Comparison of ENCODE assay signal across 8 mouse cellular contexts in genomic region chr1:120135934-120136786, GRCm38 (mm10). TPM values are rescaled to one million over a fixed set of nuclear protein-coding genes. Genes with fewer than 3 reads are reported as not detected.
A peak's percentile ranks its signal among the peaks of the same experiment; 100 is the strongest.
DNase-seq lines count a peak whose midpoint lies in the region; ATAC-seq lines count a peak whose summit lies in the region.

No protein-coding gene starts in this region.

- no peak overlapping the region for H3K4me2 ChIP-seq in heart, embryonic 14.5 days (ENCODE audit: low read length)
- H3K4me2 ChIP-seq in hindbrain, embryonic 11.5 days (replicated peaks; ENCODE audit: low read depth, low read length): no peak overlapping the region

- no peak overlapping the region for H3K4me3 ChIP-seq in heart, embryonic 14.5 days (ENCODE audit: control insufficient read depth in 1 of 2, insufficient read depth in 1 of 2, low read depth in 1 of 2, low read length in 2 of 2)
- H3K4me3 ChIP-seq in hindbrain, embryonic 11.5 days (ENCODE audit: low read depth, low read length): no peak overlapping the region
- H3K4me3 ChIP-seq in embryonic facial prominence, embryonic 10.5 days: no peak overlapping the region

- DNase-seq in heart, adult 8-10 months (ENCODE audit: low spot score): no peak
- DNase-seq in A20 (ENCODE audit: low read depth, low spot score): peak; percentile 74
- DNase-seq in adrenal gland, postnatal 14 days: peak; percentile 74
- DNase-seq in hindbrain, embryonic 11.5 days (ENCODE audit: low spot score): no peak
- DNase-seq in embryo, embryonic 9.5 days (ENCODE audit: extremely low spot score): no peak
- DNase-seq in embryonic facial prominence, embryonic 10.5 days (ENCODE audit: low spot score): no peak

- no peaks in the 10 kb centered on the region for H3K27me3 ChIP-seq in heart, embryonic 14.5 days (ENCODE audit: control insufficient read depth, insufficient read depth, low read length)
- H3K27me3 ChIP-seq in hindbrain, embryonic 11.5 days (ENCODE audit: control insufficient read depth, insufficient read depth, low read length): no peaks in the 10 kb centered on the region
- no peaks in the 10 kb centered on the region for H3K27me3 ChIP-seq in embryonic facial prominence, embryonic 10.5 days (replicated peaks; ENCODE audit: low read depth, poor library complexity, severe bottlenecking)

- H3K4me1 ChIP-seq in heart, embryonic 14.5 days (ENCODE audit: control insufficient read depth in 2 of 2, insufficient read depth in 2 of 2, low read length in 2 of 2): peaks cover 2 to 10% of the 10 kb centered on the region in 2 experiments; a peak in 2 of 4 replicates
- H3K4me1 ChIP-seq in hindbrain, embryonic 11.5 days (replicated peaks; ENCODE audit: control insufficient read depth, insufficient read depth, low read length): no peaks in the 10 kb centered on the region
- no peaks in the 10 kb centered on the region for H3K4me1 ChIP-seq in embryonic facial prominence, embryonic 10.5 days

- no peak overlapping the region for H3K27ac ChIP-seq in heart, embryonic 14.5 days (replicated peaks in 1 of 2; ENCODE audit: control insufficient read depth in 1 of 2, insufficient read depth in 1 of 2, low read depth in 2 of 2, low read length in 2 of 2)
- no peak overlapping the region for H3K27ac ChIP-seq in hindbrain, embryonic 11.5 days (ENCODE audit: low read depth, low read length)
- no peak overlapping the region for H3K27ac ChIP-seq in embryonic facial prominence, embryonic 10.5 days (replicated peaks)

- WGBS in heart, embryonic 14.5 days: 76% methylated on average over 7 of the region's 7 CpGs
- WGBS in hindbrain, embryonic 11.5 days: 84% methylated on average over 7 of the region's 7 CpGs
- WGBS in embryonic facial prominence, embryonic 10.5 days: 88% methylated on average over 7 of the region's 7 CpGs

- 0 out of 2 replicates have a peak, but pooled peaks have one; percentile 13 for ATAC-seq in heart, embryonic 14.5 days (ENCODE audit: insufficient number of reproducible peaks, insufficient read depth, low FRiP score, low read depth)
- ATAC-seq in megakaryocyte, adult 5-6 weeks (ENCODE audit: poor library complexity, severe bottlenecking): 0 out of 2 replicates have a peak, but pooled peaks have one; percentile 5
- no peak for ATAC-seq in hindbrain, embryonic 11.5 days (ENCODE audit: low FRiP score)

- H3K9ac ChIP-seq in heart, embryonic 14.5 days (ENCODE audit: low read length): no peak overlapping the region
- no peak overlapping the region for H3K9ac ChIP-seq in hindbrain, embryonic 11.5 days (ENCODE audit: low read depth, low read length)

- H3K36me3 ChIP-seq in heart, embryonic 14.5 days (ENCODE audit: control insufficient read depth, insufficient read depth, low read length): no peaks in the 10 kb centered on the region
- H3K36me3 ChIP-seq in hindbrain, embryonic 11.5 days (ENCODE audit: control insufficient read depth, insufficient read depth, low read length): no peaks in the 10 kb centered on the region
- H3K36me3 ChIP-seq in embryonic facial prominence, embryonic 10.5 days (replicated peaks): no peaks in the 10 kb centered on the region

- H3K9me3 ChIP-seq in heart, embryonic 14.5 days (ENCODE audit: control insufficient read depth, low read length): 0 out of 2 replicates have a peak, but pooled peaks cover 4% of the 10 kb centered on the region
- no peaks in the 10 kb centered on the region for H3K9me3 ChIP-seq in hindbrain, embryonic 11.5 days (ENCODE audit: control insufficient read depth, low read length)
- no peaks in the 10 kb centered on the region for H3K9me3 ChIP-seq in embryonic facial prominence, embryonic 10.5 days

RNA-seq across cellular contexts. Expression of gene 3110009E18Rik, which starts 15.2 kb away (rescaled TPM):
- polyA plus RNA-seq in heart, embryonic 14.5 days (2014; fragmentation: Nextera tagmentation; extraction: Ambion mirVana): 11.1 and 12.4 TPM in 2 replicates
- total RNA-seq in heart, adult 8-10 months (2022): 1 to 10 TPM; 2.7 to 7.8 (median 5.1) TPM
- 8.8 and 10.7 TPM in 2 replicates for total RNA-seq in adrenal gland, postnatal 14 days (2021)
- total RNA-seq in megakaryocyte, adult 5-6 weeks (2015): 6.0 and 11.7 TPM in 2 replicates
- 8.3 and 10.8 TPM in 2 replicates for total RNA-seq in megakaryocyte, adult 5-6 weeks (2017)
- polyA plus RNA-seq in hindbrain, embryonic 11.5 days (2014; fragmentation: Nextera tagmentation; extraction: Ambion mirVana): 21.9 and 26.1 TPM in 2 replicates
- polyA plus RNA-seq in embryonic facial prominence, embryonic 10.5 days (2016; fragmentation: Nextera tagmentation; extraction: Ambion mirVana): 19.8 and 20.7 TPM in 2 replicates

RNA-seq across cellular contexts. Expression of gene Dbi, which starts 15.3 kb away (rescaled TPM):
- 768 and 775 TPM in 2 replicates for polyA plus RNA-seq in heart, embryonic 14.5 days (2014; fragmentation: Nextera tagmentation; extraction: Ambion mirVana)
- 100 to 1,000 TPM; 239 to 289 (median 263) TPM for total RNA-seq in heart, adult 8-10 months (2022)
- 891 and 1,093 TPM in 2 replicates for total RNA-seq in adrenal gland, postnatal 14 days (2021)
- 379 and 411 TPM in 2 replicates for total RNA-seq in megakaryocyte, adult 5-6 weeks (2015)
- 330 and 438 TPM in 2 replicates for total RNA-seq in megakaryocyte, adult 5-6 weeks (2017)
- polyA plus RNA-seq in hindbrain, embryonic 11.5 days (2014; fragmentation: Nextera tagmentation; extraction: Ambion mirVana): 642 and 669 TPM in 2 replicates
- 693 and 727 TPM in 2 replicates for polyA plus RNA-seq in embryonic facial prominence, embryonic 10.5 days (2016; fragmentation: Nextera tagmentation; extraction: Ambion mirVana)

Comparison
In these comparisons a context has a peak if more than half of its experiments do, and no peak if none do; other contexts are left out.
1. DNase-seq: peak in A20 (single experiment) and adrenal gland, postnatal 14 days (single experiment); none in heart, adult 8-10 months (single experiment), hindbrain, embryonic 11.5 days (single experiment), embryo, embryonic 9.5 days (single experiment) and embryonic facial prominence, embryonic 10.5 days (single experiment).